In the genomic region with DNA sequence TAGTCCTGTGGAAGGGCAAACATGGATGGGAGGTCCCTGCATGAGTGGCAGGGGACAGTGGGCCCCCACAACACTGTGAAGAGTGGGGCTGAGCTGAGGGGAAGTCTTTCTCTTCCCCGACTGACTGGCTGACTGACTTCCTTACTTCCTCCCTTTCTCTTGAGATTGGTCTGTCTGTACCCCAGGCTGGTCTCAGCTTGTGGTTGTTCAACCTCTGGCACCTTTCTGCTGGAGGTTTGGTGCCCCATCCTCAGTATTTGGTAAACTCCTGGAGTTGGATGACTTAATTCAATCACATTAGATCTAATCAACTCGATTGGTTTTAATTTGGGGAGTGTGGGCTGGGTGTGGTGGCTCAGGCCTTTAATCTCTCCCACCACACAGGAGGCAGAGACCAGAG, we compare ENCODE assay signal across 31 mouse cellular contexts. TPM values are rescaled to one million over a fixed set of nuclear protein-coding genes. Genes with fewer than 3 reads are reported as not detected.
"Had no signal": no experiment of that assay in that cellular context is flagged by ENCODE, and none has a peak within 500 bp of the region (broad histone marks: within the 10 kb centered on the region; RNA-seq: fewer than 3 reads in every experiment).

No protein-coding gene starts in this region.

- H3K4me2 ChIP-seq: limb, embryonic 13.5 days; liver, embryonic 12.5 days; liver, embryonic 15.5 days; lung, embryonic 15.5 days; midbrain, embryonic 13.5 days; neural tube, embryonic 13.5 days had no signal

- H3K9me3 ChIP-seq: limb, embryonic 10.5 days; liver, embryonic 12.5 days; liver, embryonic 15.5 days; lung, embryonic 15.5 days; midbrain, embryonic 10.5 days; midbrain, embryonic 13.5 days; neural tube, embryonic 13.5 days had no signal

- H3K27ac ChIP-seq: kidney, postnatal 0 days; layer of hippocampus, adult 2 months; limb, embryonic 10.5 days; limb, embryonic 13.5 days; liver, embryonic 12.5 days; liver, embryonic 15.5 days; lung, embryonic 15.5 days; midbrain, embryonic 10.5 days; midbrain, embryonic 13.5 days; neural tube, embryonic 13.5 days had no signal

- H3K4me1 ChIP-seq: limb, embryonic 13.5 days; lung, embryonic 15.5 days had no signal

- H3K36me3 ChIP-seq: limb, embryonic 10.5 days; limb, embryonic 13.5 days; liver, embryonic 12.5 days; liver, embryonic 15.5 days; lung, embryonic 15.5 days; midbrain, embryonic 10.5 days; midbrain, embryonic 13.5 days; neural tube, embryonic 13.5 days had no signal

- H3K9ac ChIP-seq: limb, embryonic 13.5 days; liver, embryonic 12.5 days; liver, embryonic 15.5 days; lung, embryonic 15.5 days; midbrain, embryonic 13.5 days; neural tube, embryonic 13.5 days had no signal

- H3K4me3 ChIP-seq: layer of hippocampus, adult 2 months; limb, embryonic 10.5 days; limb, embryonic 13.5 days; liver, embryonic 12.5 days; liver, embryonic 15.5 days; lung, embryonic 15.5 days; megakaryocyte, embryonic 14.5 days; midbrain, embryonic 10.5 days; midbrain, embryonic 13.5 days; myocyte; neural tube, embryonic 13.5 days had no signal

- DNase-seq: kidney, adult 11 months; kidney, postnatal 25 days; layer of hippocampus, adult 9-11 months; liver; lung, adult 18-20 months; lung, postnatal 10 days; lung, postnatal 4 days; retina, postnatal 1 day; right cerebral cortex, postnatal 25 days; spleen, adult 18-20 months; thymus, adult 18-20 months; thymus, postnatal 36 days had no signal

- H3K27me3 ChIP-seq: limb, embryonic 13.5 days; liver, embryonic 12.5 days; liver, embryonic 15.5 days; lung, embryonic 15.5 days; megakaryocyte, embryonic 14.5 days; midbrain, embryonic 13.5 days; neural tube, embryonic 13.5 days had no signal

- ATAC-seq: liver, embryonic 12.5 days; midbrain, embryonic 13.5 days; midbrain, embryonic 16.5 days had no signal

RNA-seq across cellular contexts. Expression of gene Ankrd36, which starts 3.0 kb away (rescaled TPM):
- total RNA-seq: layer of hippocampus, adult 2 months; layer of hippocampus, postnatal 25 days; left cerebral cortex, adult 18-20 months; left cerebral cortex, postnatal 25 days had no signal
- polyA plus RNA-seq: kidney, embryonic 14.5 days; kidney, postnatal 0 days; large intestine, adult 2 months; limb, embryonic 10.5 days; midbrain, embryonic 13.5 days; midbrain, embryonic 16.5 days; myocyte; neural tube, embryonic 13.5 days; urinary bladder, adult 2 months had no signal
